9 mouse cellular contexts compared by ENCODE assay signal in genomic region chr4:137963881-137964584, GRCm38 (mm10). TPM values are rescaled to one million over a fixed set of nuclear protein-coding genes. Genes with fewer than 3 reads are reported as not detected.
DNase-seq lines count a peak whose midpoint lies in the region; ATAC-seq and TF ChIP-seq lines count a peak whose summit lies in the region.
"Had no signal": no experiment of that assay in that cellular context is flagged by ENCODE, and none has a peak within 500 bp of the region (broad histone marks: within the 10 kb centered on the region; RNA-seq: fewer than 3 reads in every experiment).

No protein-coding gene starts in this region.

- DNase-seq in CD4-positive helper T cell, adult 2 months (ENCODE audit: low read depth, low spot score) = peak; percentile 60
- peak; percentile 85 to 87 for DNase-seq in adrenal gland, postnatal 36 days
- peak; percentile 84 for DNase-seq in heart, adult 8-10 months (ENCODE audit: low spot score)
- peak; percentile 87 for DNase-seq in kidney, postnatal 14 days
- peak; percentile 72 to 81 for DNase-seq in lung, adult 18-20 months
- DNase-seq in thymus, postnatal 10 days (ENCODE audit: low spot score in 2 of 2) = peak; percentile 40 to 76

- peaks cover 71% of the 10 kb centered on the region for H3K36me3 ChIP-seq in embryonic facial prominence, embryonic 13.5 days

- TF ChIP-seq CTCF in olfactory bulb, adult 2 months (IDR thresholded peaks at IDR 0.05; ENCODE audit: insufficient read depth, low read depth, low read length) = peak; percentile 44; the same call in 1 of the 2 replicates

- ATAC-seq in embryonic facial prominence, embryonic 13.5 days (ENCODE audit: insufficient number of reproducible peaks, insufficient read depth, low FRiP score, low TSS enrichment, low read depth) = 0 out of 2 replicates have a peak, but pooled peaks have one; percentile 16

- H3K27me3 ChIP-seq in embryonic facial prominence, embryonic 13.5 days = no peaks in the 10 kb centered on the region
- H3K27me3 ChIP-seq: heart, embryonic 13.5 days had no signal

- no peaks in the 10 kb centered on the region for H3K4me1 ChIP-seq in embryonic facial prominence, embryonic 13.5 days
- H3K4me1 ChIP-seq in olfactory bulb, adult 2 months (ENCODE audit: control insufficient read depth, insufficient read depth, low read length) = peaks cover 15% of the 10 kb centered on the region

- 62% methylated on average over 9 of the region's 9 CpGs for WGBS in embryonic facial prominence, embryonic 13.5 days
- 47% methylated on average over 9 of the region's 9 CpGs for WGBS in olfactory bulb, adult 2 months

- no peak overlapping the region for H3K4me2 ChIP-seq in embryonic facial prominence, embryonic 13.5 days
- H3K4me2 ChIP-seq: heart, embryonic 13.5 days had no signal

- TF ChIP-seq POLR2A in olfactory bulb, adult 2 months (IDR thresholded peaks at IDR 0.05; ENCODE audit: insufficient read depth, low read depth, low read length) = no peak

- peaks cover 7% of the 10 kb centered on the region for H3K9me3 ChIP-seq in embryonic facial prominence, embryonic 13.5 days

- H3K9ac ChIP-seq in embryonic facial prominence, embryonic 13.5 days = no peak overlapping the region; the same call in 1 of the 2 replicates
- H3K9ac ChIP-seq: heart, embryonic 13.5 days had no signal

- H3K27ac ChIP-seq in embryonic facial prominence, embryonic 13.5 days = no peak overlapping the region
- no peak overlapping the region for H3K27ac ChIP-seq in olfactory bulb, adult 2 months (ENCODE audit: insufficient read depth, low read depth, low read length)
- H3K27ac ChIP-seq: heart, embryonic 13.5 days had no signal

- H3K4me3 ChIP-seq in embryonic facial prominence, embryonic 13.5 days = no peak overlapping the region
- no peak overlapping the region for H3K4me3 ChIP-seq in olfactory bulb, adult 2 months (ENCODE audit: insufficient read depth, low read depth, low read length)
- H3K4me3 ChIP-seq: heart, embryonic 13.5 days had no signal

RNA-seq across cellular contexts. Expression of gene Eif4g3, which starts 28.8 kb away (rescaled TPM):
- total RNA-seq in adrenal gland, postnatal 36 days (2021) = 100 to 1,000 TPM in 1 of 2 experiments, 10 to 100 TPM in 1; 81.8 to 111 TPM
- 38.9 and 42.7 TPM in 2 replicates for polyA plus RNA-seq in embryonic facial prominence, embryonic 13.5 days (2015; fragmentation: Nextera tagmentation; extraction: Ambion mirVana)
- total RNA-seq in heart, adult 8-10 months (2022) = 10 to 100 TPM; 36.5 to 42.9 (median 41.0) TPM
- polyA plus RNA-seq in olfactory bulb, adult 2 months (2012; ENCODE audit: insufficient read depth, insufficient read length, low replicate concordance, missing spikeins) = 382 TPM in 1 of 2 replicates, not detected in the other
